Mouse (Mus musculus) G1E (cell line): ENCODE measurements around the gene Xylb. TPM values are rescaled to one million over a fixed set of nuclear protein-coding genes. Genes with fewer than 3 reads are reported as not detected.

Experiments
- ATAC-seq: 2 replicates; pipeline ENCODE4 v1.8.0; 2016; ENCODE audit warnings: mild to moderate bottlenecking; ENCODE audit not compliant: insufficient number of reproducible peaks, poor library complexity, low FRiP score, severe bottlenecking; ENCODE audit errors: extremely low read depth
- DNase-seq: peaks from one replicate; pipeline ENCODE4 v3.0.0; 2012; ENCODE audit warnings: low spot score
- H3K27me3 ChIP-seq: 2 replicates; pipeline ENCODE4 v1.6.1; 2012; ENCODE audit warnings: mild to moderate bottlenecking, low read length, inconsistent platforms; ENCODE audit not compliant: insufficient read depth
- H3K36me3 ChIP-seq: replicated peaks from 2 replicates; pipeline ENCODE3; 2012; ENCODE audit warnings: mild to moderate bottlenecking, inconsistent platforms
- H3K4me1 ChIP-seq: 2 replicates; pipeline ENCODE4 v1.6.1; 2012; ENCODE audit warnings: low read depth, low read length, inconsistent platforms, mixed read lengths; ENCODE audit not compliant: insufficient read depth
- H3K4me3 ChIP-seq: 2 replicates; pipeline ENCODE4 v1.5.1; 2012; ENCODE audit warnings: low read depth, mild to moderate bottlenecking, inconsistent platforms, low read length, moderate library complexity, mixed read lengths
- H3K9me3 ChIP-seq: replicated peaks from 2 replicates; pipeline ENCODE4 v1.6.1; 2012; ENCODE audit warnings: inconsistent platforms
- CTCF ChIP-seq: IDR thresholded peaks from 2 replicates; pipeline ENCODE4 v1.5.1; 2012; ENCODE audit warnings: low read depth, low read length, inconsistent platforms, mixed read lengths
- GATA1 ChIP-seq: IDR thresholded peaks from 2 replicates; pipeline ENCODE4 v1.6.1; 2012; ENCODE audit warnings: borderline replicate concordance, low read length, inconsistent platforms, mixed read lengths
- GATA2 ChIP-seq: IDR thresholded peaks from 2 replicates; pipeline ENCODE4 v1.6.1; 2012; ENCODE audit warnings: low read depth, low read length, inconsistent platforms, borderline replicate concordance
- POLR2AphosphoS5 ChIP-seq: IDR thresholded peaks from 2 replicates; pipeline ENCODE4 v1.6.1; 2012; ENCODE audit warnings: low read depth, low read length, inconsistent platforms; ENCODE audit not compliant: insufficient replicate concordance
- TAL1 ChIP-seq: conservative IDR thresholded peaks from 2 replicates; pipeline ENCODE4 v1.6.1; 2012; ENCODE audit warnings: low read depth, low read length, inconsistent platforms, mixed read lengths
- polyA plus RNA-seq: library from polyadenylated mRNA; stranded (reverse); fragments of >175 nt; gene quantifications from 2 replicates; pipeline ENCODE4 v1.2.3, GENCODE M21; 2012
- total RNA-seq, 2 experiments: library from RNA; stranded (forward) in 1 of 2; stranded (reverse) in 1 of 2; fragments of 200-1000 nt in 1 of 2; fragments of >200 nt in 1 of 2; fragmentation: Nextera tagmentation in 1 of 2; gene quantifications; 2 replicates each; pipeline ENCODE4 v1.2.3; 2014 to 2017

The Xylb gene
- total and polyA plus RNA-seq, 3 experiments: 7.7 to 23.7 (median 10.3) TPM

DNA sequence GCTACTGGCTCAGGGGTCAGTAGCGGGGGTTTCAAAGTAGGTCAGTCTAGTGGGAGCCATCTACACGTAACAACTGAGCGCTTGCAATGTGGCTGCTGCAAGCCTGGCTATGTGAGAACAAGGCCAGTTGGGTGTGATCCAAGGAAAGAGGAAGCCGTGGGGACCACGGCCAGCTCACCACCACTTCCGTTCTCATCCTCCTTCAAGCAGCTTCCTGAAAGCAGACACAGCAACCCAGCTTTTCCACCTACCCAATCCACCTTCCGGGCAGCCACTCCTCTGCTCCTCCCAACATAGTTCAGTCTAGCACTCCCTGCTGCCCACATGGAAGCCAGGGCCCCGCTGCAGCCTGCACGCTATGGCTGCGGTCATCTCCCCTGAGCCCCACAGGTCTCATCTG is 22.9 kb upstream of the Xylb start:
- ATAC-seq (peak; percentile 52; the same call in 1 of the 2 replicates), DNase-seq (no peak)
- Histone ChIP-seq H3K9me3 (no peaks in the 10 kb centered on the region), H3K36me3 (peaks cover 32% of the 10 kb centered on the region), H3K4me3 (no peak overlapping the region), H3K4me1 (peaks cover 41% of the 10 kb centered on the region), H3K27me3 (peaks cover 12% of the 10 kb centered on the region)
- TF ChIP-seq TAL1 (no peak), POLR2AphosphoS5 (no peak), CTCF (no peak), GATA2 (no peak), GATA1 (no peak)

GRCm38 (mm10) chr9:119334834-119335233 is 22.3 kb upstream of the Xylb start:
- H3K9me3 ChIP-seq: no peaks in the 10 kb centered on the region
- H3K27me3 ChIP-seq: peaks cover 12% of the 10 kb centered on the region
- TF ChIP-seq GATA2 (no peak), CTCF (no peak), POLR2AphosphoS5 (no peak), GATA1 (no peak), TAL1 (no peak)
- no peak for ATAC-seq
- DNase-seq: no peak
- no peak overlapping the region for H3K4me3 ChIP-seq
- peaks cover 40% of the 10 kb centered on the region for H3K4me1 ChIP-seq
- peaks cover 32% of the 10 kb centered on the region for H3K36me3 ChIP-seq

- Histone ChIP-seq H3K4me3 (no peak overlapping the region), H3K36me3 (peaks cover 32% of the 10 kb centered on the region), H3K27me3 (peaks cover 8% of the 10 kb centered on the region), H3K9me3 (no peaks in the 10 kb centered on the region), H3K4me1 (peaks cover 42% of the 10 kb centered on the region)
- ATAC-seq (no peak), DNase-seq (no peak)
- no peak for TF ChIP-seq POLR2AphosphoS5
- no peak for TF ChIP-seq CTCF
- TF ChIP-seq TAL1: no peak
- TF ChIP-seq GATA2: no peak
- no peak for TF ChIP-seq GATA1
Measured at GRCm38 (mm10) chr9:119335571-119335970, 21.6 kb upstream of the Xylb start.

DNA sequence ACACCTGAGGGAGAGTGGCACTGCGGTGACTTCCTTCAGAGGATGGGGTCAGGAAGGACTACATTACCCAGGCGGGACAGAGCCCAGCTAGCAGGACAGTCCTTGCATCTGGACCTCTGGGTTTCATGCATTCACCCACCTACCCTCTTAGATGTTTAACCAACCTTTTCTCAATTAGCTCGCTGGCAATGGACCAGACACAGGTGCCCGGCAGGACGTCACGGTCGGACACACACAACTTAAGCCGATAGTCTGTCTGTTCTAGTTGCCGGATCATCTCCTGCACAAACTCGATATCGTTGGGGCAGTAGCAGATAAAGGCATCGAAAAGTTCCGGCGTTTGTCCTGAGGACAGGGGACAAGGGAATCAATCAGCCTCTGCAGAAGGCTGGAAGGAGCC is 19.3 kb upstream of the Xylb start:
- H3K27me3 ChIP-seq: peaks cover 4% of the 10 kb centered on the region; the same call in 1 of the 2 replicates
- DNase-seq (no peak), ATAC-seq (no peak)
- TF ChIP-seq GATA2 (no peak), POLR2AphosphoS5 (no peak), CTCF (no peak), TAL1 (no peak), GATA1 (no peak)
- H3K9me3 ChIP-seq: no peaks in the 10 kb centered on the region
- H3K36me3 ChIP-seq: peaks cover 41% of the 10 kb centered on the region
- H3K4me1 ChIP-seq: peaks cover 58% of the 10 kb centered on the region
- H3K4me3 ChIP-seq: no peak overlapping the region

DNA sequence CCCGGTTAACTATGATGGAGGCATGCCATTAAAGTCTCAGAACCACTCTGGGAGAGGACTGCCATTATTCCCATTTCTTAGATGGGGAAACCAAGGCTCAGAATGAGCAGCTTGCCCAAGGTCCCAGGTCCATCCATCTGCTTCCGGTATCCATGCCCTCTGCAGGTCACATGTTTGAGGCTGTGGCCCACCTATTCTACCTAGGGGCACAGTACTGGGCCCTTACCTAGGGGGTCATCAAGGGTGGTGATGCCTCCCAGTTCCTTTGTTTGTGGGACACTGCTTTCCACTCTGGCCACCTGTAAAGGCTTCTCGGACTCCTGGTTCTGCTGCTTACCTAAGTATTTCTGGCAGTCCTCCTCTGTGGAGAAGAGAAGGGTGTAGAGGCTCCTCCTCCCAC is 18.8 kb upstream of the Xylb start:
- no peak for TF ChIP-seq GATA1
- TF ChIP-seq POLR2AphosphoS5: no peak
- Histone ChIP-seq H3K36me3 (peaks cover 46% of the 10 kb centered on the region), H3K27me3 (peaks cover 4% of the 10 kb centered on the region; the same call in 1 of the 2 replicates), H3K9me3 (no peaks in the 10 kb centered on the region), H3K4me1 (peaks cover 63% of the 10 kb centered on the region), H3K4me3 (no peak overlapping the region; the same call in 1 of the 2 replicates)
- no peak for ATAC-seq
- DNase-seq: no peak

- peaks cover 4% of the 10 kb centered on the region; the same call in 1 of the 2 replicates for H3K27me3 ChIP-seq
- peaks cover 63% of the 10 kb centered on the region for H3K4me1 ChIP-seq
- H3K9me3 ChIP-seq: no peaks in the 10 kb centered on the region
- ATAC-seq: no peak
- no peak for TF ChIP-seq GATA2
- TF ChIP-seq GATA1: no peak
- no peak for TF ChIP-seq POLR2AphosphoS5
- TF ChIP-seq TAL1: no peak
- no peak for TF ChIP-seq CTCF
- H3K36me3 ChIP-seq: peaks cover 53% of the 10 kb centered on the region
- H3K4me3 ChIP-seq: peak overlapping the region; percentile 82
- DNase-seq: no peak
Measured at GRCm38 (mm10) chr9:119339106-119339505, 18.1 kb upstream of the Xylb start.

DNA sequence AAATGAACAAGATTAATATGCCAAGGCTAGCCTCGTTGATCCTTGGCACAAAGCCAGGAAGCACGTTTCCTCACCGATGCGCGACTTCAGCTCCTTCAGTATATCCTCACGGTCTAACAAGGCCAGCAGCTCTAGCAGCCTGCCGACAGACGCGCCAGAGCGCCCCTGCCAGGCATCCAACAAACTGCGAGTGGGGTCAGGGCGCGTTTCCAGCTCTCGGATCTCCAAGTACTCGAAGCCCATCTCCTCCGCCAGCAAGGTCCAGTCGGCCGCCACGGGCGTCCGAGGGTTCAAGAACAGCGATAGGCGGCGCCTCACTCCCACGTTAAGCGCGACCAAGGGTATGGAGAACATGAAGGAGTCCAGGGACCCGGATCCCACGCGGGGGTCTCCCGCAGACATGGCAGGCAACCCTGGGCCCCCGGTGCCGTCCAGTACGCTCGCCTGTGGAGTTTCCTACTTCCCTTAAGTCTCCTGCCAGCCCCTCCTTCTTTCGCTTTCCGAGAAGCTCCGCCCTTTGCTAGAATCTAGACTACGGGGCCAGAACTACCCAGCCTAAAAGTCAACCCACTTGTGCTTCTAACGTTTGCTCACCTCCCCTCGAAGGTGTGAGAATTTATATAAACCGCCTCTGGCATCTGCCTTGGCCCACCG is 17.5 kb upstream of the Xylb start, which contains the start of gene Acaa1a:
Gene Acaa1a, plus strand, starts transcription at position 119 of the 654 bp plus-strand sequence.
- TF ChIP-seq TAL1 (no peak), POLR2AphosphoS5 (no peak), CTCF (no peak), GATA1 (no peak), GATA2 (no peak)
- H3K4me1 ChIP-seq: peaks cover 57% of the 10 kb centered on the region
- peaks cover 59% of the 10 kb centered on the region for H3K36me3 ChIP-seq
- peak; percentile 47 for ATAC-seq
- no peaks in the 10 kb centered on the region; the same call in 1 of the 2 replicates for H3K27me3 ChIP-seq
- DNase-seq: peak; percentile 72
- H3K4me3 ChIP-seq: peak within 1 kb of the TSS; percentile 82
- no peaks in the 10 kb centered on the region for H3K9me3 ChIP-seq
